Mouse (Mus musculus) layer of hippocampus, adult 9-11 months (tissue): ENCODE data around the gene Slc25a47.
"Not testable (repeated sequence)": the region's sequence is repeated elsewhere in the genome, so short reads cannot be mapped to it uniquely, and the experiment has no call there.

Experiments used
- DNase-seq: peaks from one replicate; pipeline ENCODE4 v3.0.0; 2022

The Slc25a47 gene

DNA sequence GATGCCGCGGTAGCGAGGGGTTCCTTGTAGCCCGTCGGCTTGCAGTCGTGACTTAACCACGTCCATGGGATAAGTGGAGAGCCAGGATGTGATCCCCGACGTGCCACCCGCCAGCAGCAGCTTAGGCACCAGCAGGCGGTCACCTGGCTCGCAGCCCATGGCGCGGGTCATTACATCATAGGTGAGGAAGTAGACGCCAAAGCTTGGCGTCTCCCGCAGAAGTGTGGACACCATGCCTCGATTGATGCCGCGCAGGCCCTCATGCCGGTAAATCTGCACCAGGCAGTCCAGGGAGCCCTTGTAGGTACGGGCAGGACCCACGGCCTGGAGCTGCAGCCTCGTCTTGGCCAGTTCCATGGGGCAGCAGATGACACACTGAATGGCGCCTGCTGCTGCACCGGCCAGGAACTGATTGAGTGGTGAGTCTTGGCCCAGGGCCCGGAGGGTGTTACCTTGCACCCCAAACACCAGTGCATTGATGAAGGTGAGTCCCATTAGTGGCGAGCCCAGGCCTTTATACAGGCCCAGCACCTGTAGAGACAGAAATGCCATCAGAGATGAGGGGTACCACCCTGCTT, 8.8 kb upstream of the Slc25a47 start:
- DNase-seq: no peak

GRCm38 (mm10) chr12:108827641-108828040, 8.2 kb upstream of the Slc25a47 start:
- no peak for DNase-seq

GRCm38 (mm10) chr12:108829636-108830035, 6.2 kb upstream of the Slc25a47 start:
- DNase-seq: no peak

DNA sequence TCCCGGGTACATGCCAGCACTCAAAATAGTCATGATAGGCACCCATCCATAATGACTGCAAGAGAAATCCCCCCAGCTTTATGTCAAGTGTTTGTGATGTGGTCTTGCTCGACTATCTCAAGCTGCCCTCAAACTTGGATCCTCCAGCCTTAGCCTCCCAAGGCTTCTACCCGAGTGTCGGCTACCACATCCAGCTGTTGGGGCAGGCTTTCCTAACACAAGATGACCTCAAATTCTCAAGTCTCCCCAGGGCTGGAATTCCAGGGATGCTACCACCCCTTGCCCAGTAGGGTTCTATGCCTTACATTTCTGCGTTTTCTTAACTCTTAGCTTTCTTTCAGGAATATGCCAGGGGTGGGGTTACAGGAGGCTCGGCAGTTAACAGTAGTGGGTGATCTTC, 5.5 kb upstream of the Slc25a47 start:
- no peak for DNase-seq

- DNase-seq: peak; percentile 47
Observed at GRCm38 (mm10) chr12:108831966-108832643, 3.7 kb upstream of the Slc25a47 start.

DNA sequence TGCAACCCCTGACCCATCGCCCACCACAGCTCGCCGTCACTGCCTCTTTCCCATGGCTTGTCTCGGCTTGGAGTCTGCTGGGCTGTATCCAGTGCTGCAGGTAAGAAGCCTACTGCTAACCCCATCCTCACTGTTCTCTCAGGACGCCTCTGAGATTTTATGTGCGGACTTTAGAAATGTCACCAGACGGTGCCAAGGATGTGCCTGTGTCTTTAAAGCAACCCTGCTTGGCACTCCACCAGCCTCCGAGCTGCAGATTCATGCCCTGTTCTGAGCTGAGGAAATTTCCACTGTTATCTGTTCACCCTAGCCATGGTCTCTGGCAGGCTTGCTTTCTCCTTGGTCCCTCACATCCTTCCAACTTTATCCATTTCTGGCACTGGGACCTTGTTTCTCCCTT, 3.0 kb upstream of the Slc25a47 start:
- DNase-seq: no peak

GRCm38 (mm10) chr12:108833408-108833807, 2.4 kb upstream of the Slc25a47 start:
- DNase-seq: no peak

DNA sequence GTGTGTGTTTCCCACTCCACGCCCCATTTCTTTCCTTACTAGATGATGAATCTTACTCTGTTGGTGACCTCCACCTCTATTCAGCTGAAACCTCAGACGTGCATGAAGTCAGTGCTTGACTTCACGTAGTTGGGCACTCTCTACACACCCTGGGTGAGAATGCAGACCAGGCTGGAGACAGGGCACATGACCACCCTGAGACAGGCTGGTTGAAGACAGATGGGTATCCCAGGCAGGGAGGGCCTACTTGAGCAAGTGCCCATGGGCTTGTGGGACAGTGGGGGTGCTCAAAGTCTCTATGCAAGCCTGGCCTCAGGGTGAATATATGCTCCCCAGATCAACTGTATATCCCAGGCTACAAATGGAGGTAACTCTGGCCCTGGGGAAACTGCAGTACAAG, 1.5 kb upstream of the Slc25a47 start:
- no peak for DNase-seq

DNA sequence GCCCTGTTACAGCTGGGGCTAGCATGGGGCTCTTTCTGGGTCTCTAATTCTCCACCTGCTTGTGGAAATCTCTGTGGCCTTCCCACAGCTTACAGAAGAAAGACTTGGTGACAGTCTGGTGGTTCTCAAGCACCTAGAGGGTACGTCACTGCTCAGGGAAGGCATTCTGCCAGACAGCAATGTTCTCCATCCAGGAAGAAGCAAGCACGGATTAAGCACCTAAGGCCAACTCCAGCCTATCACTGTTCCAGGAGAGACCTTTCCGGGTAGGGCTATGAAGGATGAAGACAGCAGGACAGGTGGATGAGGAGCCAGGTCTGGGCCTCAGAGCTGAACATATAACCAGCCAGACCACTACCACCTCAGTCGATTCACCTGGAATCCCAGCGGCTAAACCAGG, 1.1 kb upstream of the Slc25a47 start:
- no peak for DNase-seq

DNA sequence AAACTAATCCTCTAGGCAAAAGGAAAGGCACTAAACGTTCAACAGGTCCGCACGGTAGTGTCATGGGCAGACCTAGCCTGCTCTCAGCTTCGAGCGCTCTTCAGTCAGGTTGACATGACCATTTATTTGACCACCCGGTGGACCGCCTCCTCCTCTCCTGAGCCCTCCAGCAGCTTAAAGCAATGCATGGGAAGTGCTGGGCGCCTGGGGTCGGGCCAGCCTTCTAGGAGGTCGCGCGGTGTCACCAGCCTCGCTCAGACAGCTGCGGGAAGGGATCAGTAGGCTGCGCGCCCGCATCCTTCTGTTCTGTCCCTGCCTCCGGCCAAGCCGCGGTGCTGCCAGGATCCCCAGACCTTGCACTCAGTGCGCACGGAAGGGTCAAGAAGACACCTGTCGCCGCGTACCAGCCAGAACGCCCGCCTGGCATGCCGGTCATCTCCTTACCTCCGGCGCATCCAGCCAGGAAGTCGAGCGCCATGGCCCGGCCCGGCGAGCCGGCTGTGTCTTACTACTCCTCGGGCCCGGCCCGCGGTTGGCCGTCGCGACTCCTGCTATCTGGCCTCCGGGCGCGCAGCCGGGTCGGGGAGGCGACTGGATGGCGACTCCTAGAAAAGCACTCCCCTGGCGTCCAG, 522 bp upstream of the Slc25a47 start:
- no peak for DNase-seq

DNA sequence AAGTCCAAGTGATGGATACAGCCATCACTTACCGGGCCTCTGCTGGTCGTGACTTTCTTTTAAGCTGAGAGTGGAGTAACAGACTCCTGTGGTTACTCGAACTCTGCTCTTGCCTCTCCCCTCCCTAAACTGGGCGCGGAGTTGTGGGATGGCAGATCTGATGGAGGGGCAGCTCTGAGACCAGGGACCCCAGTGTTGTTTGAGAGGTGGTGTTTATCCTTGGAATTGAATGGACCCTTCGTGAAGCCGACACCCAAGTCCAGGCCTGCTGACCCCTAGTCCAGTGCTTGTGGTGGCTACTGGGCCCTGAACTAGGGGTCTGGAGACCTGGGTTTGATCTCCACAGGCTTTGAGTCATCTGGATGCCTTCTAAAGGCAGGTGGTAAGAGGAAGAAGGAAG, 876 bp downstream of the Slc25a47 start:
- DNase-seq: no peak

- DNase-seq: no peak
Observed at GRCm38 (mm10) chr12:108841181-108841580, 5.3 kb downstream of the Slc25a47 start.

DNA sequence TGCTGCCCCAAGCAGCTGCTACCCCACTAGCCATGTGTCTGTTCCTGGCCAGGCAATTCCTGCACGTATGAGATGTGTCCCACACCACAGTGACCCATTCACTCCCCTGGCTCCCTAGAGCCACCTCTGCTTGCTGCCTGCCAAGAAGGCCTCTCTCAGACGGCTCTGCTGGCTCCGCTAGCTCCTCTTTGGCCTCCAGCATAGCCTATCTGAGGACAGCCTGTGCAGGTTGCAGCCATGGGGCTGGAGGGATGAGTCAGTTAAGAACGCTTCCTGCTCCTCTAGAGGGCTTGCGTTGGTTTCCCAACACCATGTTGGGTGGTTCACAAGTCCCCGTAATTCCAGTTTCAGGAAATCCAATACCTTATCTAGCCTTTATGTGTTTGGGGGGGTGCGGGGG, 6.8 kb downstream of the Slc25a47 start:
- DNase-seq: no peak

DNA sequence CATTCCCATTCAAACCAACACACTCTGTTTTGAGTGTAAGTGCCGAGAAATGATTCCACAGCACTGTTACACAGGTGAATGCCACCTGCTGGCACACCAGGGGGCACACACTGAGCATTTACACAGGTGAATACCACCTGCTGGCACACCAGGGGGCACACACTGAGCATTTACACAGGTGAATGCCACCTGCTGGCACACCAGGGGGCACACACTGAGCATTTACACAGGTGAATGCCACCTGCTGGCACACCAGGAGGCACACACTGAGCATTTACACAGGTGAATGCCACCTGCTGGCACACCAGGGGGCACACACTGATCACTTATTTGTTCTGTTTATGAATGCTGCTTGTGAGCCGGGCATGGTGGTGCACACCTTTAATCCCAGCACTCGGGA, 12.2 kb downstream of the Slc25a47 start:
- not testable (repeated sequence) for DNase-seq

DNA sequence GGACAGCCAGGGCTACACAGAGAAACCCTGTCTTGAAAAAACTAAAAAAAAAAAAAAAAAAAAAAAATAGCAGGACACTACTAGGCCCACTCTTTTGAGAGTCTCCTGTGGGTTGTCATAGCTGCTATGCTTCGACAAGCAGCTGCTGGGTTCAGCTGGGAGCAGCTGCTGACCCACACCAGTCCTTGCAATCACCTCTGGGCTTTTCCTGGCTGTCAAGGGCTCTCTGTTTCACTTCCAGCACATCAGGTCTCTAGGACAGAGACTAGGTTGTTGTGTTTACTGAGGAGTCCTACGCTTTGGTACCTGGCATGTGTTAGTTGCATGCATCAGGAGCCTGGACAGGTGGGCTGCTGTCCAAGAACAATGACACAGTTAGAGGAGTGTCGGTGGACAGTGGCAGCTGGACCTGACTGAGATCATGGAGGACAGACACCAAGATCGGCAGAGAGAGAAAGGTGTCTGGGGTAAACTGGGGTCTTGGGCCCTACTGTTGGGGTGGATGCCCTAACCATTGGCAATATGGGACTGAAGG, 13.7 kb downstream of the Slc25a47 start:
- DNase-seq: no peak

DNA sequence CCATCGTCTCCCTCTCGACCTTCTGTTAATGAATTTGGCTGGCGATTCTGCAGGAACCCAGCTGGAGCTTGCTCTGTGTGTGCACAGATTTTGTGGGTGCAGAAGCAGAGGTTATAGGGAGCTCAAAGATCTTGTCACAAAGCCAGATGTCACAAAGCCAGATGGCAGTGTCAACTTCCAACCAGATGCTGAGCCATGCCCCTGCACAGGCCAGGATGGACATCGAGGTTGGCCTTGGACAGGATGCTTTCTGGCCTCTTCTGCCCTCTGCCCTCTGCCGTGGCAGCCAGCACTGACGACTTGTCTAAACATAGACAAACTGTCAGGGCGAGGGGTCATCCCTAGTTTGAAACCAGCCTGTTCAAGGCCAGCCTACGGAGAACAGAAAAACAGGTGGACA, 14.3 kb downstream of the Slc25a47 start:
- no peak for DNase-seq

- no peak for DNase-seq
Observed at GRCm38 (mm10) chr12:108850886-108851285, 15.0 kb downstream of the Slc25a47 start.

GRCm38 (mm10) chr12:108852822-108853221, 17.0 kb downstream of the Slc25a47 start:
- DNase-seq: no peak

GRCm38 (mm10) chr12:108855081-108855480, 19.2 kb downstream of the Slc25a47 start:
- no peak for DNase-seq

GRCm38 (mm10) chr12:108856186-108856585, 20.3 kb downstream of the Slc25a47 start:
- DNase-seq: no peak

- DNase-seq: no peak
Observed at GRCm38 (mm10) chr12:108857109-108857508, 21.3 kb downstream of the Slc25a47 start.

GRCm38 (mm10) chr12:108857589-108858184, 21.8 kb downstream of the Slc25a47 start:
- DNase-seq: no peak

GRCm38 (mm10) chr12:108858486-108858885, 22.6 kb downstream of the Slc25a47 start:
- DNase-seq: no peak

DNA sequence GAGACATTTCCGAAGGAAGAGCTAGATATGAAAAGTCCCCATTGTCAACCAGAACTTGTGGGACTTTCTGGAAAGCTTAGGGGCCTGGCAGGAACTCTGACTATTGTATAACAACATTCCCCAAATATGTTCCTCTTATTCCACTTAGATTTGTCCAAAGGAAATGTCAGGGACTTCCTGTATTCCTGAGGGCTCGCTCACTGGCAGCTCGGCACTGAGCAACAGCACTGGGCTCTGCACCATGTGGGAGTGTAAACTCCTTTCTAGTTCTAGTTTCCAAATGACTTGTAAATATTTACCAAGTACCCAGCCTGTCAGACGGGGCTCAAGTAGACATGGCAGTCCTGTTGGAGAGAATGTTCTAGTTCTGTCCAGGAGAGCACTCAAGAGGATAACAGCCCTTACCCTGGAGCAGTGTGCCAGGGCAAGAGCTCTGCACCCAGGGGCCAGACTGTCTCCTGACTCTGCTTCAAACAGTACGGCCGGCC, 29.2 kb downstream of the Slc25a47 start:
- no peak for DNase-seq
